Mouse (Mus musculus) midbrain, embryonic 14.5 days (tissue): ENCODE data around the gene Gramd1c. TPM values are rescaled to one million over a fixed set of nuclear protein-coding genes. Genes with fewer than 3 reads are reported as not detected.

ENCODE experiments used
- ATAC-seq: fragments of 200-750 bp; cut with Nextera tagmentation; 2 replicates; pipeline ENCODE4 v1.8.0; 2017; ENCODE audit warnings: moderate number of reproducible peaks, moderate library complexity; ENCODE audit not compliant: low FRiP score, low TSS enrichment
- DNase-seq: peaks from one replicate; pipeline ENCODE4 v3.0.0-alpha.2; 2015
- H3K27ac ChIP-seq: fragments of 300-500 bp; sonication (generic); replicated peaks from 2 replicates; pipeline ENCODE4 v1.5.1; 2014; ENCODE audit warnings: mild to moderate bottlenecking, low read depth, low read length, moderate library complexity
- H3K27me3 ChIP-seq: fragments of 300-500 bp; sonication (generic); 2 replicates; pipeline ENCODE4 v1.6.1; 2014; ENCODE audit warnings: low read length, control low read depth, mixed read lengths; ENCODE audit not compliant: control insufficient read depth, insufficient read depth
- H3K36me3 ChIP-seq: fragments of 300-500 bp; sonication (generic); 2 replicates; pipeline ENCODE4 v1.6.1; 2014; ENCODE audit warnings: low read length, control low read depth; ENCODE audit not compliant: control insufficient read depth, insufficient read depth
- H3K4me1 ChIP-seq: fragments of 300-500 bp; sonication (generic); 2 replicates; pipeline ENCODE4 v1.6.1; 2014; ENCODE audit warnings: mild to moderate bottlenecking, antibody characterized with exemption, low read length, control low read depth; ENCODE audit not compliant: control insufficient read depth, insufficient read depth
- H3K4me2 ChIP-seq: fragments of 300-500 bp; sonication (generic); 2 replicates; pipeline ENCODE4 v1.6.1; 2014; ENCODE audit warnings: mild to moderate bottlenecking, low read length, moderate library complexity
- H3K4me3 ChIP-seq: fragments of 300-500 bp; sonication (generic); replicated peaks from 2 replicates; pipeline ENCODE4 v1.5.1; 2014; ENCODE audit warnings: low read depth, low read length
- H3K9ac ChIP-seq: fragments of 300-500 bp; sonication (generic); replicated peaks from 2 replicates; pipeline ENCODE4 v1.6.1; 2014; ENCODE audit warnings: mild to moderate bottlenecking, low read length, moderate library complexity
- H3K9me3 ChIP-seq: fragments of 300-500 bp; sonication (generic); 2 replicates; pipeline ENCODE4 v1.6.1; 2016; ENCODE audit warnings: low read length, control low read depth, mixed read lengths; ENCODE audit not compliant: control insufficient read depth
- WGBS: fragments of 180-500 bp; shearing (Covaris S2); extraction: QIAGEN DNeasy Blood & Tissue Kit; methylation state at CpG from one replicate; pipeline ENCODE4 v1.1.7; 2014; 5-methylcytosine and 5-hydroxymethylcytosine counted together
- polyA plus RNA-seq: library from polyadenylated mRNA; unstranded; fragments of >200 nt; fragmentation: Nextera tagmentation; extraction: Ambion mirVana; gene quantifications from 2 replicates; pipeline ENCODE4 v1.2.1, GENCODE M21; 2014

Gene Gramd1c
- polyA plus RNA-seq, 1 experiment from 2014 or later, result 1.9 TPM

GRCm38 (mm10) chr16:44061341-44061740 is 1.8 kb downstream of the Gramd1c start:
- WGBS, result 94% methylated on average over 15 of the region's 15 CpGs
- Histone ChIP-seq H3K9ac (no peak overlapping the region), H3K36me3 (no peaks in the 10 kb centered on the region), H3K4me3 (no peak overlapping the region), H3K27ac (no peak overlapping the region), H3K9me3 (no peaks in the 10 kb centered on the region), H3K27me3 (no peaks in the 10 kb centered on the region), H3K4me2 (no peak overlapping the region), H3K4me1 (no peaks in the 10 kb centered on the region)
- ATAC-seq (no peak), DNase-seq (no peak)

DNA sequence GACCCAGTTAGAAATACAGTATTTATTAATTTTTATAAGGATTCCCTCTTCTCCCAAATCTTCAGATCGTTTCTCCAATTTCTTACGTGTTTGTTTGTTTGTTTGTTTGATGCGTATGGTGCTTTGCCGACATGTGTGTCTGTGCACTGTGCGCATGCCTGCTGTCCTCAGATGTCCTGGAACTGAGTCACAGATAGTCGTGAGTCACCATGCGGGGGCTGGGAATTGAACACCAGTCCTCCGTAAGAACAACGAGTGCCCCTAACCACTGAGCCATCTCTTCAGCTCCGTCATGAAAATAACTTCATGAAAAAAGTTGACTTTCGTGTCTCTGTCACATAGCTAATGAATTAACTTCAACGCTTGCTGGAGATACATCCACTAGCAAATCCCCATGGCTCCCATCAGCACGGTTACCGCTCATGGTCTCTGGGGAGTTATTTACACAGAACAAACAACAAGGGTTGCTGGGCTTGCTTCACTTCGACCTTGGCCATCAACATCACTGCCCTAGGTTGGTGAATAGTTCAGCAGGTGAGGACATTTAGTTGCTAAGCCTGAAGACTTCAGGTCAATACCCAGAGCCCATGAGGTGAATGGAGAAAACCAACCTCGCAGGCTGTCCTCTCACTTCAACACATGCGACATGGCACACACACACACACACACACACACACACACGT is 2.4 kb downstream of the Gramd1c start:
- Histone ChIP-seq H3K9me3 (no peaks in the 10 kb centered on the region), H3K4me2 (no peak overlapping the region), H3K27ac (no peak overlapping the region), H3K9ac (no peak overlapping the region), H3K27me3 (no peaks in the 10 kb centered on the region), H3K4me3 (no peak overlapping the region), H3K36me3 (no peaks in the 10 kb centered on the region), H3K4me1 (no peaks in the 10 kb centered on the region)
- DNase-seq, result no peak
- WGBS, result 94% methylated on average over 18 of the region's 18 CpGs
- ATAC-seq, result no peak

GRCm38 (mm10) chr16:44058745-44059144 is 4.4 kb downstream of the Gramd1c start:
- Histone ChIP-seq H3K9ac (no peak overlapping the region), H3K4me3 (no peak overlapping the region)
- ATAC-seq, result no peak

GRCm38 (mm10) chr16:44055766-44056165 is 7.4 kb downstream of the Gramd1c start:
- Histone ChIP-seq H3K4me3 (no peak overlapping the region), H3K9me3 (no peaks in the 10 kb centered on the region), H3K36me3 (no peaks in the 10 kb centered on the region), H3K27ac (no peak overlapping the region), H3K4me2 (no peak overlapping the region), H3K27me3 (no peaks in the 10 kb centered on the region), H3K4me1 (no peaks in the 10 kb centered on the region), H3K9ac (no peak overlapping the region)
- 51% methylated on average over 8 of the region's 8 CpGs for WGBS
- DNase-seq, result no peak
- ATAC-seq, result no peak

More at GRCm38 (mm10) chr16:44058745-44059144, 4.4 kb downstream of the Gramd1c start:
- no peak overlapping the region for H3K4me2 ChIP-seq
- no peaks in the 10 kb centered on the region for H3K4me1 ChIP-seq
- H3K27me3 ChIP-seq, result no peaks in the 10 kb centered on the region
- no peak overlapping the region for H3K27ac ChIP-seq
- WGBS, result 26% methylated on average over 10 of the region's 10 CpGs
- no peaks in the 10 kb centered on the region for H3K9me3 ChIP-seq
- no peaks in the 10 kb centered on the region for H3K36me3 ChIP-seq
- DNase-seq, result peak; percentile 90

- Histone ChIP-seq H3K36me3 (no peaks in the 10 kb centered on the region), H3K27me3 (no peaks in the 10 kb centered on the region), H3K4me2 (no peak overlapping the region), H3K4me3 (no peak overlapping the region), H3K27ac (no peak overlapping the region), H3K9ac (no peak overlapping the region), H3K4me1 (no peaks in the 10 kb centered on the region), H3K9me3 (no peaks in the 10 kb centered on the region)
- no peak for ATAC-seq
- no peak for DNase-seq
- 85% methylated on average over 6 of the region's 6 CpGs for WGBS
These were observed 9.9 kb downstream of the Gramd1c start for GRCm38 (mm10) chr16:44053265-44053664.

DNA sequence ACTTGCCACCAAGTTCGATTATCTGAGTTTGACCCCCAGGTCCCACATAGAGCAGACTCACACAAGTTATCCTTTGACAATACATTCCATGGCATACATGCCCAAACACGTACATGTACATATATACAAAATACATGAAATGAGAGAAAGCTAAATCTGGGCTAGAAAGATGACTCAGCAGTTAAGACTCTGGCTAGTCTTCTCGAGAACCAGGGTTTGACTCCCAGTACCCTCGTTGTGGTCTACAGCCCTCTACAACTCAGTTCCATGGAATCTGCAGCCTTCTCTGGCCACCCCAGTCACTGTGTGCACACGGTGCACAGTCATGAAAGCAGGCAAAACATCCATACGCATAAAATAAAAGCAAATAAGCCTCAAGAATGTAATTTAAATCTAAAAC is 10.8 kb downstream of the Gramd1c start:
- Histone ChIP-seq H3K27me3 (no peaks in the 10 kb centered on the region), H3K4me2 (no peak overlapping the region), H3K36me3 (no peaks in the 10 kb centered on the region), H3K4me3 (no peak overlapping the region), H3K9ac (no peak overlapping the region), H3K9me3 (no peaks in the 10 kb centered on the region), H3K4me1 (no peaks in the 10 kb centered on the region), H3K27ac (no peak overlapping the region)
- 91% methylated on average over 6 of the region's 6 CpGs for WGBS
- ATAC-seq, result no peak
- DNase-seq, result no peak

GRCm38 (mm10) chr16:44050139-44050538 is 13.0 kb downstream of the Gramd1c start:
- Histone ChIP-seq H3K9ac (no peak overlapping the region), H3K27me3 (no peaks in the 10 kb centered on the region), H3K4me3 (no peak overlapping the region), H3K4me2 (no peak overlapping the region), H3K36me3 (no peaks in the 10 kb centered on the region), H3K4me1 (no peaks in the 10 kb centered on the region), H3K9me3 (no peaks in the 10 kb centered on the region), H3K27ac (no peak overlapping the region)
- ATAC-seq (no peak), DNase-seq (no peak)
- WGBS, result 85% methylated on average over 5 of the region's 5 CpGs

DNA sequence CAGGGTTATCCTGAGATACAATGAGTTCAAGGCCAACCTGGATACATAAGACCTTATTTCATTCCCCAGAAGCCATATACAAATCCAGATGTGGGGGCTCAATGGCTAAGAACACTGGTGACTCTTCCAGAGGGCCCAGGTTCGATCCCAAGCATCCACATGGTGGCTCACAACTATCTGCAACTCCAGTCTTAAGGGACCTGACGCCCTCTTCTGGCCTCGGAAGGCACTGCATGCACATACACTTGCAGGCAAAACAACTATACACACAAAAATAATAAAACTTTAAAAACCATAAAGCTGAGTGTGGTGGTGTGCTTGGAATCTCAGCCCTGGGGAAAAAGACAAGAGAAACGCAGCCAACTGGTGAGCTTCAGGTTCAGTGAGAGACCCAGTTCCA is 24.0 kb downstream of the Gramd1c start:
- no peaks in the 10 kb centered on the region for H3K9me3 ChIP-seq
- H3K9ac ChIP-seq, result no peak overlapping the region
- ATAC-seq, result no peak
- no peaks in the 10 kb centered on the region for H3K4me1 ChIP-seq
- DNase-seq, result no peak
- no peak overlapping the region for H3K4me2 ChIP-seq
- WGBS, result 79% methylated on average over 4 of the region's 4 CpGs
- no peaks in the 10 kb centered on the region for H3K36me3 ChIP-seq
- no peaks in the 10 kb centered on the region for H3K27me3 ChIP-seq
- no peak overlapping the region for H3K27ac ChIP-seq
- no peak overlapping the region for H3K4me3 ChIP-seq

- H3K9me3 ChIP-seq, result no peaks in the 10 kb centered on the region
These were observed 27.9 kb downstream of the Gramd1c start for GRCm38 (mm10) chr16:44035221-44035620.

More at GRCm38 (mm10) chr16:44035221-44035620, 27.9 kb downstream of the Gramd1c start:
- Histone ChIP-seq H3K9ac (no peak overlapping the region), H3K27ac (no peak overlapping the region), H3K4me2 (no peak overlapping the region), H3K27me3 (no peaks in the 10 kb centered on the region), H3K36me3 (no peaks in the 10 kb centered on the region), H3K4me1 (no peaks in the 10 kb centered on the region), H3K4me3 (no peak overlapping the region)
- DNase-seq, result no peak
- 81% methylated on average over 3 of the region's 3 CpGs for WGBS
- ATAC-seq, result no peak
